Mouse (Mus musculus) forebrain, postnatal 0 days (tissue): ENCODE results near the gene Tmem177. TPM values are rescaled to one million over a fixed set of nuclear protein-coding genes. Genes with fewer than 3 reads are reported as not detected.

Source experiments
- ATAC-seq: fragments of 200-750 bp; cut with Nextera tagmentation; 2 replicates; pipeline ENCODE4 v1.8.0; 2017; ENCODE audit warnings: mild to moderate bottlenecking, moderate library complexity
- DNase-seq: peaks from one replicate; pipeline ENCODE4 v3.0.0-alpha.2; 2015
- H3K27ac ChIP-seq: fragments of 300-500 bp; sonication (generic); 2 replicates; pipeline ENCODE4 v1.5.1; 2014; ENCODE audit warnings: low read depth, mild to moderate bottlenecking, antibody characterized with exemption, low read length, moderate library complexity, mixed read lengths
- H3K27me3 ChIP-seq: fragments of 300-500 bp; sonication (generic); 2 replicates; pipeline ENCODE4 v1.6.1; 2014; ENCODE audit warnings: mild to moderate bottlenecking, low read length, mixed read lengths; ENCODE audit not compliant: insufficient read depth
- H3K36me3 ChIP-seq: fragments of 300-500 bp; sonication (generic); 2 replicates; pipeline ENCODE4 v1.6.1; 2014; ENCODE audit warnings: mild to moderate bottlenecking, moderate library complexity; ENCODE audit not compliant: insufficient read depth
- H3K4me1 ChIP-seq: fragments of 300-500 bp; sonication (generic); 2 replicates; pipeline ENCODE4 v1.6.1; 2014; ENCODE audit warnings: antibody characterized with exemption; ENCODE audit not compliant: insufficient read depth
- H3K4me2 ChIP-seq: fragments of 300-500 bp; sonication (generic); 2 replicates; pipeline ENCODE4 v1.6.1; 2014; ENCODE audit warnings: low read depth, mild to moderate bottlenecking, moderate library complexity
- H3K4me3 ChIP-seq: fragments of 300-500 bp; sonication (generic); 2 replicates; pipeline ENCODE4 v1.5.1; 2014; ENCODE audit warnings: low read depth, low read length, mixed read lengths
- H3K9ac ChIP-seq: fragments of 300-500 bp; sonication (generic); 2 replicates; pipeline ENCODE4 v1.6.1; 2014; ENCODE audit warnings: mild to moderate bottlenecking
- H3K9me3 ChIP-seq: fragments of 300-500 bp; sonication (generic); 2 replicates; pipeline ENCODE4 v1.6.1; 2016; ENCODE audit warnings: low read length
- CTCF ChIP-seq: sonication (generic); IDR thresholded peaks from 2 replicates; pipeline ENCODE4 v1.5.1; 2016; ENCODE audit warnings: antibody characterized with exemption, control low read depth, low read depth
- WGBS: fragments of 180-500 bp; shearing (Covaris S2); extraction: QIAGEN DNeasy Blood & Tissue Kit; methylation state at CpG from one replicate; pipeline ENCODE4 v1.1.7; 2014; 5-methylcytosine and 5-hydroxymethylcytosine counted together
- polyA plus RNA-seq: library from polyadenylated mRNA; unstranded; fragments of >200 nt; fragmentation: Nextera tagmentation; extraction: Ambion mirVana; gene quantifications from 2 replicates; pipeline ENCODE4 v1.2.1, GENCODE M21; 2015
- total RNA-seq: library from RNA; depleted of rRNA; stranded (reverse); fragments of >200 nt; gene quantifications from 2 replicates; pipeline ENCODE4 v1.2.3, GENCODE M21; 2014; rRNA removed

Tmem177 gene
- total RNA-seq = 6.9 and 7.2 TPM in 2 replicates
- 4.1 and 5.4 TPM in 2 replicates for polyA plus RNA-seq

GRCm38 (mm10) chr1:119912953-119913814 lies at the start of gene Tmem177:
Gene Tmem177 (minus strand): TSS chr1:119913208.
- no peaks in the 10 kb centered on the region for H3K9me3 ChIP-seq
- peak within 1 kb of the TSS; percentile 57 for H3K9ac ChIP-seq
- H3K36me3 ChIP-seq = no peaks in the 10 kb centered on the region; the same call in 1 of the 2 replicates
- ATAC-seq (peak; percentile 94), DNase-seq (peak; percentile 89)
- TF ChIP-seq CTCF = peak; percentile 12; the same call in 1 of the 2 replicates
- H3K27me3 ChIP-seq = no peaks in the 10 kb centered on the region
- peak within 1 kb of the TSS; percentile 59 for H3K4me2 ChIP-seq
- WGBS = 13% methylated on average over 42 of the region's 42 CpGs
- peak within 1 kb of the TSS; percentile 59; the same call in 1 of the 2 replicates for H3K27ac ChIP-seq
- peak within 1 kb of the TSS; percentile 50 for H3K4me3 ChIP-seq
- H3K4me1 ChIP-seq = no peaks in the 10 kb centered on the region

GRCm38 (mm10) chr1:119959920-119960319 lies 46.9 kb upstream of the Tmem177 start:
- TF ChIP-seq CTCF = no peak
- no peak for DNase-seq
- Histone ChIP-seq H3K4me3 (no peak overlapping the region), H3K36me3 (no peaks in the 10 kb centered on the region), H3K27ac (no peak overlapping the region), H3K9me3 (no peaks in the 10 kb centered on the region), H3K27me3 (no peaks in the 10 kb centered on the region), H3K4me2 (no peak overlapping the region), H3K9ac (no peak overlapping the region), H3K4me1 (no peaks in the 10 kb centered on the region)
- no peak for ATAC-seq
- 74% methylated on average over 7 of the region's 7 CpGs for WGBS

- TF ChIP-seq CTCF = no peak
- Histone ChIP-seq H3K9ac (no peak overlapping the region), H3K27ac (no peak overlapping the region), H3K4me2 (no peak overlapping the region), H3K4me3 (no peak overlapping the region), H3K4me1 (no peaks in the 10 kb centered on the region), H3K36me3 (no peaks in the 10 kb centered on the region), H3K27me3 (no peaks in the 10 kb centered on the region), H3K9me3 (no peaks in the 10 kb centered on the region)
- peak; percentile 16; the same call in 1 of the 2 replicates for ATAC-seq
- 96% methylated on average over 4 of the region's 4 CpGs for WGBS
- DNase-seq = no peak
Observed at GRCm38 (mm10) chr1:119959464-119959863, 46.5 kb upstream of the Tmem177 start.

GRCm38 (mm10) chr1:119957716-119958222 lies 44.8 kb upstream of the Tmem177 start:
- H3K9ac ChIP-seq = no peak overlapping the region
- TF ChIP-seq CTCF = no peak
- no peaks in the 10 kb centered on the region for H3K9me3 ChIP-seq
- ATAC-seq = peak; percentile 85
- no peaks in the 10 kb centered on the region for H3K27me3 ChIP-seq
- no peaks in the 10 kb centered on the region for H3K36me3 ChIP-seq
- DNase-seq = peak; percentile 75
- no peaks in the 10 kb centered on the region for H3K4me1 ChIP-seq
- H3K27ac ChIP-seq = no peak overlapping the region
- WGBS = 46% methylated on average over 9 of the region's 9 CpGs
- H3K4me2 ChIP-seq = no peak overlapping the region
- no peak overlapping the region for H3K4me3 ChIP-seq

GRCm38 (mm10) chr1:119954680-119955079 lies 41.7 kb upstream of the Tmem177 start:
- 55% methylated on average over 2 of the region's 2 CpGs for WGBS
- no peak for ATAC-seq
- no peak overlapping the region for H3K4me3 ChIP-seq
- no peaks in the 10 kb centered on the region for H3K27me3 ChIP-seq
- DNase-seq = no peak
- H3K4me2 ChIP-seq = no peak overlapping the region
- H3K9ac ChIP-seq = no peak overlapping the region
- no peaks in the 10 kb centered on the region for H3K36me3 ChIP-seq
- TF ChIP-seq CTCF = no peak
- no peaks in the 10 kb centered on the region for H3K4me1 ChIP-seq
- no peak overlapping the region for H3K27ac ChIP-seq
- no peaks in the 10 kb centered on the region for H3K9me3 ChIP-seq

GRCm38 (mm10) chr1:119953456-119953855 lies 40.4 kb upstream of the Tmem177 start:
- Histone ChIP-seq H3K36me3 (no peaks in the 10 kb centered on the region), H3K4me3 (no peak overlapping the region), H3K4me2 (no peak overlapping the region), H3K27me3 (no peaks in the 10 kb centered on the region), H3K9me3 (no peaks in the 10 kb centered on the region), H3K27ac (no peak overlapping the region), H3K9ac (no peak overlapping the region), H3K4me1 (no peaks in the 10 kb centered on the region)
- ATAC-seq (no peak), DNase-seq (no peak)
- 89% methylated on average over 9 of the region's 9 CpGs for WGBS
- TF ChIP-seq CTCF = no peak

- TF ChIP-seq CTCF = no peak
- no peak overlapping the region for H3K4me3 ChIP-seq
- WGBS = 92% methylated on average over 8 of the region's 8 CpGs
- H3K4me2 ChIP-seq = no peak overlapping the region
- H3K27ac ChIP-seq = no peak overlapping the region
- H3K9me3 ChIP-seq = no peaks in the 10 kb centered on the region
- ATAC-seq = no peak
- no peak overlapping the region for H3K9ac ChIP-seq
- no peaks in the 10 kb centered on the region for H3K4me1 ChIP-seq
- no peak for DNase-seq
- H3K27me3 ChIP-seq = no peaks in the 10 kb centered on the region
- no peaks in the 10 kb centered on the region for H3K36me3 ChIP-seq
Observed at GRCm38 (mm10) chr1:119950086-119950485, 37.1 kb upstream of the Tmem177 start.
